In the genomic region with DNA sequence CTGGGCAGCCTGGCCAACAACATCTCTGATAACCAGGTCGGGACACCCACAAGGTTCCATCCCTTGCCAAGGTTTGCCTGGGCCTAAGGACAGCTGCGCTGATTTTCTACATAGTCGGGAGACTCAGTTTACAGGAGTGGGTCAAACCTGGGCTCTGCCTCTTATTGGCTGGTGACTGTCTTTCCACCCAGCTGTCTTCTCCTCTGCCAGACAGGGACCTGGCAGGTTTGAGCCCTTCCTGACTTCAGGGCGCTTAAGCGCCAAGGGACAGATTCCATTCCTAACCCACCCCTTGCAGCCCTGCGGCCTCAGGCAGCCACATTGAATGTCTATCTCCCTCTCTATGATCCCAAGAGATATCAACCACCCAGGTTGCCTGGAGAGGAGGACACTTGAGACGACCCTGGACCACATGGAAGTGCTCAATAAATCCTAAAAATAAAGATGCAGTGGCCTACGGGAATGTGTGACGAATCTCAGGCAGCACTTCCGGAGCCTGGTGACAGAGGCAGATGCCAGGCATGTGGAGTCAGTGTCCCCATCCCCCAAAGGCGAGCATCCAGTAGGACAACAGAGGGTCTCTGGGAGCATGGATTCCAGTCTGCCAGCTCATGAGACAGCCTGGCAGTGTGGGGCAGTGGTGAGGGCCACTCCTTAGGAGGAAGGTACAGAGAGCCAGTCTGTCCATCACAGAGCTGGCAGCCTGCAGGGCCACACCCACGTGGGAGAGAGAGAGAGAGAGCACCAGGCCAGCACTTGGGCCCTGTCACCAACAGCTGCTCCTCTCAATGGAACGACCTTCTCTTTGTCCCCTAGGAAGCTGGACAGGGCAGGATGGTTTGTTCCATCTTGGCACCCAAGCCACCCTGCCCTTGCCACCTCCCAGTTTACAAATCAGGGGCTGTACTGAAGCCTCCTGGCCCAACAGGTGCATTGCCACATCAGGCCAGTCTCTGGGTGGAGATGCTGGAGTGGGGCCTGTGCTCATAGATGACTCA, we compare ENCODE assay signal across 13 mouse cellular contexts.
DNase-seq lines count a peak whose midpoint lies in the region; ATAC-seq lines count a peak whose summit lies in the region.
"Had no signal": no experiment of that assay in that cellular context is flagged by ENCODE, and none has a peak within 500 bp of the region (broad histone marks: within the 10 kb centered on the region; RNA-seq: fewer than 3 reads in every experiment).

No protein-coding gene starts in this region.

- no peak overlapping the region for H3K4me3 ChIP-seq in heart, embryonic 13.5 days
- H3K4me3 ChIP-seq: embryonic facial prominence, embryonic 12.5 days; forebrain, embryonic 15.5 days; intestine, embryonic 15.5 days had no signal

- peak; percentile 60 for DNase-seq in left cerebral cortex, postnatal 4 days
- DNase-seq in left cerebral cortex, postnatal 14 days (ENCODE audit: low spot score in 2 of 2), result no peak
- DNase-seq in fibroblast of lung, adult 2 months (ENCODE audit: low read depth), result peak; percentile 31
- DNase-seq in skeletal muscle tissue, adult 2 months (ENCODE audit: low read depth, low spot score), result peak; percentile 93
- no peak for DNase-seq in left cerebral cortex, adult 9 months (ENCODE audit: low spot score in 2 of 2)
- no peak for DNase-seq in layer of hippocampus, postnatal 10 days (ENCODE audit: low spot score in 2 of 2)
- DNase-seq: cerebellum, adult 2 months; right cerebral cortex, postnatal 25 days had no signal

- intact Hi-C loops in left cerebral cortex, postnatal 4 days (cut with DNase I), result no loop called here
- intact Hi-C loops in left cerebral cortex, postnatal 14 days (cut with DNase I), result no loop called here

- no peak overlapping the region for H3K9ac ChIP-seq in heart, embryonic 13.5 days
- H3K9ac ChIP-seq: embryonic facial prominence, embryonic 12.5 days; forebrain, embryonic 15.5 days; intestine, embryonic 15.5 days had no signal

- H3K36me3 ChIP-seq in heart, embryonic 13.5 days, result no peaks in the 10 kb centered on the region
- H3K36me3 ChIP-seq: embryonic facial prominence, embryonic 12.5 days; forebrain, embryonic 15.5 days; intestine, embryonic 15.5 days had no signal

- H3K27me3 ChIP-seq in heart, embryonic 13.5 days (replicated peaks), result no peaks in the 10 kb centered on the region
- H3K27me3 ChIP-seq: embryonic facial prominence, embryonic 12.5 days; forebrain, embryonic 15.5 days; intestine, embryonic 15.5 days had no signal

- H3K27ac ChIP-seq in heart, embryonic 13.5 days (replicated peaks), result peak overlapping the region; percentile 25; the same call in 1 of the 2 replicates
- H3K27ac ChIP-seq: embryonic facial prominence, embryonic 12.5 days; forebrain, embryonic 15.5 days; intestine, embryonic 15.5 days had no signal

- no peaks in the 10 kb centered on the region for H3K9me3 ChIP-seq in heart, embryonic 13.5 days
- H3K9me3 ChIP-seq: embryonic facial prominence, embryonic 12.5 days; forebrain, embryonic 15.5 days; intestine, embryonic 15.5 days had no signal

- H3K4me1 ChIP-seq in heart, embryonic 13.5 days, result peaks cover 36% of the 10 kb centered on the region

- 55% methylated on average over 13 of the region's 13 CpGs for WGBS in heart, embryonic 13.5 days

- no peak overlapping the region for H3K4me2 ChIP-seq in heart, embryonic 13.5 days
- H3K4me2 ChIP-seq: embryonic facial prominence, embryonic 12.5 days; forebrain, embryonic 15.5 days; intestine, embryonic 15.5 days; liver, embryonic 11.5 days had no signal

- ATAC-seq in heart, embryonic 13.5 days (ENCODE audit: extremely low read depth, insufficient number of reproducible peaks, low FRiP score, low TSS enrichment), result no peak
- ATAC-seq: forebrain, embryonic 15.5 days; intestine, embryonic 15.5 days had no signal

Comparison
In these comparisons a context has a peak if more than half of its experiments do, and no peak if none do; other contexts are left out.
1. DNase-seq: peak in left cerebral cortex, postnatal 4 days (single experiment), fibroblast of lung, adult 2 months (single experiment) and skeletal muscle tissue, adult 2 months (single experiment); none in left cerebral cortex, postnatal 14 days (0 of 2), left cerebral cortex, adult 9 months (0 of 2) and layer of hippocampus, postnatal 10 days (0 of 2).